Mouse (Mus musculus): ENCODE results near the gene Pou2f2. TPM values are rescaled to one million over a fixed set of nuclear protein-coding genes. Genes with fewer than 3 reads are reported as not detected.

Pou2f2 gene
- total RNA-seq, 4 experiments from 2014 or later: 0.49 to 0.72 (median 0.55) TPM

DNA sequence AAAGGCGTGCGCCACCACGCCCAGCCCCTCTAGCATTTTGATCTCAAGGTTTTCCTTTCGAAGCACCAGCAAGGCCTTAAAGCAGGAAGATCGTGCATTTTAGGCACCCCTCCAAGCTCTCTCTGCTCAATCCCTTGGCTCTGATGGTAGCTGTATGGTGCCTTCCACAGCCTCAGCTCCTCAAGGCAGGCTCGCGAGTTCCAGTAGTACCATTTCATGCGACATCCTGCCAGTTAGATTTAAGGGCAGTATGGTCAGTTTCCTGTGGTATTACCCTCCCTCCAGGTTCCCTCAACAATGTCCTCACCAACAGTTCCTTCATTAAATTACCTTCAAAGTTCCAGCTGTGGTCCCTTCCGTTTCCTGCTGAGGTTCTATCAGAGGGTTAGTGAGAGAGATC, 16.6 kb upstream of the Pou2f2 start:
- no peak for DNase-seq (ENCODE audit: low spot score)

DNA sequence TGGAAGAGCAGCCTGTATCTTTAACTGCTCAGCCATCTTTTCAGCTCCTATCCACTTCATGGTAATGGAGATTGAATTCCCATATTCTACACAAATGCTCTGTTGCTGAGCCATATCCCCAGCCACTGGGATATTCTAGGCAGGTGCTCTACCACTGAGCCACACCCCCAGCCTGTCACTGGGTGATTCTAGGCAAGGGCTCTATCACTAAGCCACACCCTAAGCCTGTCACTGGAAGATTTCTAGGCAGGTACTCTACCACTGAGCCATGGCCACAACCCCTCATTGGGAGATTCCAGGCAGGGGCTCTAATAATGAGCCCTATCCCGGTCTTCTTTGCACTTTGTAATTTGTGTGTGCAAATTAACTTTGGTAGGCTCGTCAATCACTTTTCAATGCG, 15.6 kb upstream of the Pou2f2 start:
- DNase-seq (ENCODE audit: low spot score): no peak

DNA sequence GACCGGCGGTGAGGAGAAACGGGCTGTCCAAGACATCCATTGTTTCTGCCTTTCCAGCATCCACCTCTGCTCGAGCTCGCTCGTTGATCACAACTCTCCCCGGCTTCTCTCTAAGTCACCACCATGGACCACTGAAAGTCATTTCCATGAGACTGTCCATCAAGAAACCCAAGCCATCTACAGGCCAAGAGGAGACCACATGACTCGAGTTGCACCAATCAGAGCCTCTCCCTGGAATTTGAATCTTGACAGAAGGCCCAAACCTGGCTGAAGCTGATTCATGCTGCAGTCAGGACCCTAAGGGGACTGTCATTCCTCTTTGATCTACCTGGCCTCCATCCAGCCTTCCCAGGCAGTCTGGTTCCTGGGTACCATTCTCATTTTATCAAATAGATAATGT, 12.6 kb upstream of the Pou2f2 start:
- no peak for DNase-seq (ENCODE audit: low spot score)

DNA sequence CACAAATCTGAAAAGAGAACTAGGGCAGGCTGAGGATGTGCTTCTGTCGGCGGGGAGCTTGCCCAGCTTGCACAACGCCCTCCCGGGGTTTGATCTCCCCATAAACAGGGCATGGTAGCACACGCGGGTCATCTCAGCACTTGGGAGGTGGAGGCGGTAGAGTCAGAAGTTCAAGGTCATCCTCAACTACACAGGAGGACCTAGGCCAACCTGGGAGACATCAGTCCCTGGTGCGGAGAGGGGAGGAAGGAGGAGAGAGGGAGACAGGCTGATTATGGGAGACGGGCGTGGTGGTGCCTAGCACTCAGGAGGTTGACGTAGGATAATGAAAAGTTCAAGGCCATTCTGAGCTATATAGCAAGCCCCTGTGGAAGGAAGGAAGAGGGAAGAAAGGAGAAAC, 11.3 kb upstream of the Pou2f2 start:
- DNase-seq (ENCODE audit: low spot score): no peak

DNA sequence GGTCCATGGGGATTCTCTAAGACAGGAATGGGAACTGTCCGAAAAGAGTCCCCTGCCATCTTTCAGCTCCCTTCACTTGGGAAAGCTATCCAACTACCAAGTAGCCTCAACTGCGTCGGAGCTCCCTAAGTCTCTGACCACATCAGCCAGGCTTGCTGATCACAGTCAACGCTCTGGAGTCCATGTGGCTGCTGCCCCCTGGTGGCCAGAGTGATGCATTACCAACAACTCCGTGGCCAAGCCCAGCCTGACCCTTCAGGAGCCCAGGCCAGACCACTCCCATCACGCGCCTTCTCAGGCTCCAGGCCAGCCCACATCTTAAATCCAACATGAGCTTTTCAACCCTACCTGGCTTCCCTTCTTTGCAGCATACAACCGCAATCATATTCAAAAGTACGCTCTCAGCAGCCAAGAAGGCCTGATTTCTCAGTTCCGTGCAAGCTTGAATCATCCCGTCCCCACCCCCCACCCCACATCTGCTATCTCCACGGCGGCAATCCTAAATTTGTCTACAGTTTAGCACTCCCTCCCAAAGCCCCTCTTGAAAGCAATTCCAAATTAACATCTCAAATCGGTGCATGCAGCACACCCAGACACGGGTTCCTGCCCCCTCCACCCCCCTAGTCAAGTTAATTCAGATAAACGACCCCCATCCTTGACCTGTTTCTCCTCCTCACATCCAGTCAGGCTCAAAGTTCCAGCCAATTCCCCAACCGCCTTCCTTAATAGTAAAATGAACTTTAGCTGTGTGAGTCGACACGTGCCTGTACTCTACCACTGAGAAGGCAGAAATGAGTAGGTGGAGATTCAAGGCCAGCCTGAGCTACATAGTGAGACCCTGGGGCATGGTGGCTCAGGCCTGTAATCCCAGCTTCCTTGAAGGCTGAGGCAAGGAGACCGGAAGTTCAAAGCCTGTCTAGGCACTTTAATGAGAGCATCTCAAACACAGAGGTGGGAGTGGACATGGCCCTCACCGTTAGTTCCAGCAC, 8.4 kb upstream of the Pou2f2 start:
- peak; percentile 77 for DNase-seq (ENCODE audit: low spot score)

DNA sequence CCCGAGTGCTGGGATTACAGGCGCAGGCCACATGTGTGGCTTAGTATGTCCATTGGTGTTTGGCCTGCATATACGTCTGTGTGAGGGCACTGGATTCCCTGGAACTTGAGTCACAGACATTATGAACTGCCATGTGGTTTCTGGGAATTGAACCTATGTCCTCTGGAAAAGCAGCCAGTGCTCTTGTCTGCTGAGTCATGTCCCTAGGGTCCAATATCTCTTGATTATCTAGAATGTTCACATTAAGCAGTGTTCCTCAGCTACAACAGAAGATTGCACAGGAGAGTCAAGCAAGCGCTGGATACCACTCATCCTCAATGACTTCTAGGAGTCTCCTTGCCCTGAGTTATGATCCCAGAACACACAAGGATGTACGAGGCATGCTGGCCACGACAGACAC, 4.6 kb upstream of the Pou2f2 start:
- no peak for DNase-seq (ENCODE audit: low spot score)

DNA sequence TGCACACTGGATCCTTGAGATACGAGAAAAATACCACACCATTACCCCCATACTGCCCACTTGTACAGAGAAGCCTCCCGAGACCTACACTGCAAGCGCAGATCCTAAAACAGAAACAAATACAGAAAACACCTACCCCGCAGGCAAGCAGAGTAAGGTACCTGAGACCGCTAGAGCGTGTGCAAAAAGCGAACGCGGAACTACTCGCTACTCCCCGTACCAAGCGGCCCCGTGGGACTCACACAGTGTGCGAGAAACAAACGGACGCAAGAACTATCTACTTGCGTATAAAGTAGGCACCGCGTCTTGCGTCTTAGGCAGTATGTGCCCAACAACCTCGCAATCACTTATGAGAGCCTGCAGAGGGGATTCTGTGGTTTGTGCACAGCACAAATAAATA, 2.3 kb upstream of the Pou2f2 start:
- DNase-seq (ENCODE audit: low spot score): no peak

DNA sequence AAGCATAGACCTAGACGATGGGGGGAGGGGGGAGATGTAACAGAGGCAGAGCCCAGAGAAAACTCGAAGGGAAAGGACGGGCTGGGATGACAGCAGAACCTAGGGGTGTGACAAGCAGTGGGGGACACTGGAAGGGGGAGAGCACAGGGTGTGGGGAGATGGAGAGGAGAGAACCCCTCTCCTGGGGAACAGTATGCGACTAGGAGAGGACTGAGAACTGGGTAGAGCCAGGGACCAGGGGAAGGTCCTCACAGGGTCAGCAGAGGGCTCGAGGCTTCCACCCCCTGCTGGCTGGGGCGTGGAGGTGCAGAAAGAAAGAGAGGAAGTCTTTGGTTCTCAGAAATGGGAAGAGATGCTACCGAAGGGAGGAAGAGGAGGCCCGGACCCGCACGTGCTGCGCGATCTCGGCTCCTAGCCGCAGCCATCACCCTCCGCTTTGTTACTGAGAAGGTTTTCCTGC, 1.8 kb upstream of the Pou2f2 start:
- no peak for DNase-seq (ENCODE audit: low spot score)

DNA sequence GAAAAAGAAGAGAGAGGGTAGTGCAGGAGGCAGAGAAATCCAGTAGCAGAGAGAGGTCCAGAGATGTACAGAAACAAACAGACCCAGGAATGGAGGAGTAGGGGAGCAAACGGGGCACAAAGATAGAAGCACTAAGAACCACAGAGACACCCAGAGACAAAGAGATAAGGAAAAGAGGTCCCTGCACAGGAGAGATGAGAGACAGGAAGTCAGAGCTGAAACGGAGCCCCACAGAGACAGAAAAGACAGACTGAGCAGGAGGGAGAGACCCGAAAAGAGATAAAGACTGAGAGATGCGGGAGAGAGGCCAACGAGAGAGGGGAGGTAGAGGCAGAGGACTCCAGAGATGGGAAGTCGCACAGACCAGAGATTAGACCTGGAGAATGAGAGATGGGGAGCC, 986 bp upstream of the Pou2f2 start:
- DNase-seq (ENCODE audit: low spot score): no peak

DNA sequence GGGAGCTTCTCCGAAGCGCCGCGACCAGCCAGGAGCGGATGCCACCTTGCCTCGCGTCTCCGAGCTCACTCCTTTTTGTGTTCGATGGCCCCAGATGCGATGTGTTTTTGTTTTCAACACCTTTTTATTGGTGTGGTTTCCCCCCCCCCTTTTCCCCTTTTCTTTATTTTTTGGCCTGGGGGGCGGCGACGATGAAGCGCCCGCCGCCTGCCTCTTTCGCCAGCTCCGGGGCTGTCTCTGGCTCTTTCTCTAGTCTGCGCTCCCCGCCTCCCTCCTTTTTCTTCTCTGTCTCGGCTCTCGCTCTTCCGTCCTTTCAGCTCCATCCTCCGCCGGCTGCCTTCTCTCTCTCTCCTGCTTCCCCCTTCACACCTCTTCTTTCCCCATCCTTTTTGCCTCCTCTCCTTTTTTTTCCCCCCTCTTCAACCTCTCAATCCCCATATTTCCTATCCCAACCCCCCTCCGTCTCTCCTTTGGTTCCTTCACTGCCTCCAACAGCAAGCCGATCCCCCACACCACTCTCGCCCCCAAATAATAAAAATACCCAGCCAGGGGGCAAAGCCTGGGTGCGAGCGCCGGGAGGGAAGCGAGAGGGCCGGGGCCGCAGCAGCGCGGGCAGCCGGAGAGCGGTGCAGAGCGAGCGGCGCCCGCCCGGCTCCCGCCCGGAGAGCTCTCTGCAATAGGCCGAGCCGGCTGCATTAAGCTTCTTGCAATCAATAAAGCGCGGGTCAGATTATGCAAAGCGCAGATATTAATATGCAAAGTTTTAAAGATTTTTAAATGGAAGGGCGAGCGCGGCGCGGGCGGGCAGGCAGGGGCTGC, 530 bp downstream of the Pou2f2 start:
- no peak for DNase-seq (ENCODE audit: low spot score)

DNA sequence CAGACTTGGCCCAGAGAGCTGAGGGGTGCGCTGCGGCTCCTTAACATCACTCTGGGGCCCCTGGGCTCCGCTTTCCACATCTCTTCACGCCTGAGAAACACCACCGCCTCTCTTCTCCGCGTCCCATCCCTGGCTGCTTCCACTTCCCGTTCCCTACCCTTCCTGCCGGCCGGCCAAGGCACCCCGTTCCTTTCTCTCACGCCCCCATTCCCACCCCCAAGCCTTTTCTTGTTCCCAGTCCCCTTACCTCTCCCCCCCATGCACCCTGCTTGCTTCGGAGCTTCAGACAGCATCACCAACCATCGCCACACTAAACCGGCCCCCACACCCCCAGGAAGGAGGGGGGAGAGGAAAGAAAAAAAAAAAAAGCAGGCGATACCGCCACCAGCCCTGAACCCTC, 1.2 kb downstream of the Pou2f2 start:
- no peak for DNase-seq (ENCODE audit: low spot score)

DNA sequence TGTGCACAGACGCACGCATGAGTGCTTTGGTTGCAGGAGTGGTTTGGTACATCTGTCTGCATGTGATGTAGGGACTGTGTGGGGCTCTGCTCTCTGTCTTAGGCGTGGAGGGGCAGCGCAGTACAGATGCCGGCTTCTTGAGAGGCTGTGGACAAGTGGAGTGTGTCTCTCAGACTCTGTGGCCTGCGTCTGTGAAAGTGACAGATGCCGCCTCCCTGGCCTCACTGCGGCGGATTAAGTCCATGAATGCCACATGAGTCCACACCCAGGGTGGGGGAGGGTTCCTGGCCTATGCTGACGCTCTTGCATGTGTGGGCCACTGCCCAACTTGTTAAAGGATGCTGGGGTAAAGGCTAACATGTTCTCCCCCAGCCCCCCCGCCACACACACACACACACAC, 5.2 kb downstream of the Pou2f2 start:
- DNase-seq (ENCODE audit: low spot score): no peak

DNA sequence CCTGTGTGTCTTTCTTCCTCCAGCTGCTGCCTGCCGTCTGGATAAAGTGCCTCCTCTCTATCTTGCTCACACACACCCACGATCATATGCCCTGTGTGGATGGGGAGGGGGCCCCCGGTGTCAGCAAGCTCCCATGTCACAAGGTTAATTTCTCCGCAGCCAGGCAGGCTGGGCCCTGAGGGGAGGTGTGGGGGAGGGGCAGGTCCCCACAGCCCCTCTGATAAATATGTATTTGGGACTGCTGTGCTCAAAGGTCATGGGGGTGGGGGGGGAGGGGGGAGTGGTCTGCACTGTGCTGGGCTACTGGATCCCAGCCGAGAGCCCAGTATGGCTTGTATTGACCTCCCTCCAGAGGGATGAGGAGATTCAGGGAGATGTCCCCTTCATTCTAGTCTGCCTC, 6.9 kb downstream of the Pou2f2 start:
- no peak for DNase-seq (ENCODE audit: low spot score)

DNA sequence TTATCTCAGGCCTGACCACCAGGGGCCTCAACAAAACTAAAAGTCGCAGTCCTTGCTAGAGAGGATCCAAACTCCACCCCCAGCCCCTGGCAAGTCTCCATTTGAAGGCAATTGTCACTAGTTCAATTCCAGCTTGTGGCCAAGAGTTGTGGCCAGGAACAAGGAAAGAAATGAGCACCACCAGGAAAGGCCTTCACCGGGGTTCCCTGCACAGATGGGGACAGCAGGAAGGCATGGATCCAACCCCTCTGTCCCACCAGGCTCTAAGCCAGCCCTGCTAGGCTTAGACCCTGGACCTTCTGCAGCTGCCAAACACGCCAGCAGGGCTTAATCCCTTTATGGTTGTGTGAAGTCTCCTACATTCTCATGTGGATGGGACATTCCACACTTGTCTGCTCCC, 8.9 kb downstream of the Pou2f2 start:
- no peak for DNase-seq (ENCODE audit: low spot score)

DNA sequence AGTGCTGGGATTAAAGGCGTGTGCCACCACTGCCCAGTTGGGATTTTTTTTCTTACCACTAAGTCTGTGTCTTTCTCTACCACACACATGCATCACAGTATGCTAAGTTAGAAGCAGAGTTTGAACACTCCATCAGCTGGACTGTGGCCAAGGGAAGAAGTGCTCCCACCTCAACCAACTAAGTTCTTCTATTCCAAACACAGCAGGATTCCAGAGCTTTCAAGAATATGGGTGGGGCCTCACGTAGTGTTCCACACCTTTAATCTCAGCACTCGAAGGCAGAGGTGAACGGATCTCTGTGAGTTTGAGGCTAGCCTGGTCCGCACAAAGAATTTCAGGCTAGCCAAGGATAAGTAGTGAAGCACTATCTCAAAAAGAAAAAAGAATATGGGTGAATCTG, 13.4 kb downstream of the Pou2f2 start:
- DNase-seq (ENCODE audit: low spot score): no peak

DNA sequence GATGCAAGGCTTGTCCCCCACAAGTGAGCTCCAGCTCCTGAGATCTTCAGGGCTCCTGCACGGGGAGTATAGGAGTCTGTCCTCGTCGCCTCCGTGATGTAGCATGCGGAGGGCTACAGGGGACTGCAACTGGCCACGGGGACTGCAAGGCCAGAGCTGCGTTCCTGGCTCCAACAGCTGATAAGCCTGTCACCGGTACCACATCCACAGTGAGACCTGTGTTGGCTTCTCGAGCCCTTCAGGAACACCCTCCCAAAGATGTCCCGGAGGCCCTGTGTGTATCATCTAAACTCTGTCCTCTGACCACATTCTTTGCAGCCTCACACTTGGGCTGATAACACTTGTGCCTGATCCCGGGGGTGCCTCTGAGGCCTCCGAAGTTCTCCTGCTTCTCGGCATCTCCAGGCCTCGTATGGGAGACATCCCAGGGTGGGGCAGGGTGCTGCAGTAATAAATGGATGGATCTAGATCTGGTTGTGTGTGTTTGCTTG, 23.3 kb downstream of the Pou2f2 start:
- no peak for DNase-seq (ENCODE audit: low spot score)

DNA sequence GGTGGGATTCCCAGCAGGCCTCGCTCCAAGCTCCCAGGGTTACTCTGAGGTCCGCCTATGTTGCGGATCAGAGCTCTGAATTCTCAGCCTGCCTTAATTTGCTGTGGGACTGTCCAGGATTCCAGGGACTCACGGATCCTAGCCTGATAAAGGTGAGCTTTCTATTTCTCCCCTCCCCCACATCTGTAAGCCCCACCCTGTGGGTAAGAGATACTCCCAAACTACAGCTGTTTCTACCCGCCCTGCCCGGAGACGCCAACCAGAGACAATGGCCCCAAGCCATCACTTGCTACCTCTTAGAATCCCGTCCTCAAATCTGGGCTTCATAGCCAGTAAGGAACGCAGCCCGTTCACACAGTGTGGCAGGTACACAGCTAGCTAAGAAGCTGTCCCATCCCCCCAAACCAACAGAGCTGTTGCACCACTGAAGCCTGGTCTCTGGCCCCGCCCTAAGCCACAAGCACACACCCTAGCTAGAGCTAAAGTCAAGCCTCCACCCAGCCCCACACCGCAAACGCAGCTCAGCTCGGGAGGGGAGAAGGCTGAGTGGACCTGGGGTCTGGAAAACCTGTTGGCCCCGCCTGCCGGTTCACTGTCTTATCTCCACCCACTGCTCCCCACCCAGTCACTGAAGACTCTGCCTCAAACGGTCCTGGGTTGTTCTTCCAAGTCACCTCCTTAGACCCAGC, 23.9 kb downstream of the Pou2f2 start:
- DNase-seq (ENCODE audit: low spot score): no peak

DNA sequence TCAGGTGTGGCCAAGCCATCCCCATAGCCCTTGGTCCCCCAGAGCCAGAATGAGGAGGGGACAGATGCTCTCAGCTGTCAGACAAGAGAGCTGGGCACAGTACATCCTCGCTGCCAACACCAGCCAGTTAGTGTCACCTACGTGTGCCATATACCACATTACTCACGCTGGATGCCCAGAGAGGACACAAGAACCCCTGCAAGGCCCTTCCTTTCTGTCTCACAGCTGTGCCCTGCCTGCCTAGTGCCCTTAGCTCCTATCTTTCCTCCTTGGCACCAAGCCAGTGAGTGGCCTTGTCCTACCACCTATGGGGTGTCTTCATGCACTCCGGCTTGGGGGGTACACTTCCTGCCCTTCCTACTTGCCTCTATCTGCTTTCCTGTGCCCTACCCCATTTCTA, 24.9 kb downstream of the Pou2f2 start:
- DNase-seq (ENCODE audit: low spot score): no peak

DNA sequence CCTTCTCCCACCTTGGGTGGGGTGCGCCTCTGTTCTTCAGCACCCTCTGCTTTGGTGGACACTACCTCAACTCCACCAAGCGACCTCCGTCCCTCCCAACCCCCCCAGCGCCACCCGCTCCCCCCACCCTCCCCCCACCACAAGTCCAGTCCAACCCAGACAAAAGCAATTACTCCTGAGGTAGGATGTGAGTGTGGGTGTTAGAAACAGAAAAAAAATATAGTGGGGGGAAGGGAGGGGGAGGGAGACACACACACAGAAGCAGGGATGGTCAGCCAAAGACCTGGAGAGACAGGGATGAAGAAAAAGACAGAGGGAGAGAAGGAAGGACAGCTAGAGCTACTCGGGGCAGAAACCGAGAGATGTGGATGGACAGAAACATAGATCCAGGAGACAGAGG, 25.7 kb downstream of the Pou2f2 start:
- no peak for DNase-seq (ENCODE audit: low spot score)

DNA sequence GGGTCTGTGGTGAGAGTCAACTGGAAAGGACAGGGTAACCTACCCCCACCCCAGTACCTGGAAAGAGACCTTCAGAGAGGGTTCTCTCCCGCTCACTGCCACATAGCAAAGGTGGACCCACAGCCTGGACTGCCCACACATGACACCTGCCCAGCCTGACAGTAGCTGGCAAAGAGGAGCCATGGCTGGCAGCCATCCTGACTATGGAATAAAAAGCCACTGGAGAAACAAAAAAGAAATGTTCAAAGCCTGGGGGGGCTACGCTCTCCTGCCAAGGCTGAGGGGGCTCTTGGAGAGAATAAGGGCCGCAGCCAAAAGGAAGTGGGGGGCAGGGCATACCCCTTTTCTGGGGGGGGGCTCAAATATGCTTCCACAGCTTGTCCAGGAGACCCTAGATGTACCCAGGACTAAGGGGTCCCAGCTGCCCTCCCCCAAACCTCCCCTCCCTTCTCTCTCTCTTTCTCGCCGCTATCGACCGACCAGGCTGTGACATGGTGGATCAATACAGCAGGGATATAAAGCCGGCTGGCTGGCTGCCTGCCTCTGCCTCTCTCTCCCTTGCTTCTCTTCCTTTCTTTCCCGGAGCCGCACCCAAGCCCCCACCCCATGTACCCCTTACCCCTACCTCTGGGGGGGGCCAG, 27.5 kb downstream of the Pou2f2 start:
- DNase-seq (ENCODE audit: low spot score): no peak

DNA sequence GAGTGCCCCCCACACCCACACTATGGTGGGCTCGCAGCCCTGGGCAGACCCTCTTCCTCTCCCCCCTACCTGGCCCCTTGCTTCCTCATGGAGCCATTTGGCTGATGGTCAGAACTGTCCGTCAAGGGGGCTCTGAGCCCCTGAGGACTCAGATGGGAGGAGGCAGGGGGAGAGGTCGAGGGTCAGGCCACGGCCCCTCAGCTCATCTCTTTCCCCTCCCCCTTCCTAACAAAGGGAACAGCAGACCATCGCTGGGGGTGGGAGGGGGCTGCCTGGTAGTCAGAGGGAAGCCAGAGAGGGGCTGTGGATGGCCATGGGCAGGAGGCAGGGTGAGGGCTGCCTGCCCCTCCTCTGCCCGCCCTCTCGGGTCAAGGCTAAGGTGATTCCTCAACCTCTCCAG, 28.5 kb downstream of the Pou2f2 start:
- no peak for DNase-seq (ENCODE audit: low spot score)
